Mouse (Mus musculus) midbrain, embryonic 11.5 days (tissue): ENCODE measurements around the gene Cyp27a1. TPM values are rescaled to one million over a fixed set of nuclear protein-coding genes. Genes with fewer than 3 reads are reported as not detected.

Experiments used
- ATAC-seq: fragments of 200-750 bp; cut with Nextera tagmentation; 2 replicates; pipeline ENCODE4 v1.8.0; 2017; ENCODE audit warnings: moderate TSS enrichment, moderate library complexity; ENCODE audit not compliant: low FRiP score
- DNase-seq: peaks from one replicate; pipeline ENCODE4 v3.0.0; 2015; ENCODE audit warnings: low spot score; ENCODE audit errors: missing footprints
- H3K27ac ChIP-seq: fragments of 300-500 bp; sonication (generic); 2 replicates; pipeline ENCODE4 v1.5.1; 2014; ENCODE audit warnings: low read depth, low read length
- H3K27me3 ChIP-seq: fragments of 300-500 bp; sonication (generic); 2 replicates; pipeline ENCODE4 v1.6.1; 2014; ENCODE audit warnings: mild to moderate bottlenecking, low read length, moderate library complexity, mixed read lengths; ENCODE audit not compliant: control insufficient read depth, insufficient read depth
- H3K36me3 ChIP-seq: fragments of 300-500 bp; sonication (generic); 2 replicates; pipeline ENCODE4 v1.6.1; 2014; ENCODE audit warnings: mild to moderate bottlenecking, low read length, moderate library complexity, mixed read lengths; ENCODE audit not compliant: control insufficient read depth, insufficient read depth
- H3K4me1 ChIP-seq: fragments of 300-500 bp; sonication (generic); 2 replicates; pipeline ENCODE4 v1.6.1; 2014; ENCODE audit warnings: low read length; ENCODE audit not compliant: control insufficient read depth, insufficient read depth
- H3K4me2 ChIP-seq: fragments of 300-500 bp; sonication (generic); 2 replicates; pipeline ENCODE4 v1.6.1; 2014; ENCODE audit warnings: mild to moderate bottlenecking, moderate library complexity
- H3K4me3 ChIP-seq: fragments of 300-500 bp; sonication (generic); 2 replicates; pipeline ENCODE4 v1.5.1; 2014; ENCODE audit warnings: low read depth, low read length
- H3K9ac ChIP-seq: fragments of 300-500 bp; sonication (generic); 2 replicates; pipeline ENCODE4 v1.6.1; 2014; ENCODE audit warnings: low read length
- H3K9me3 ChIP-seq: fragments of 300-500 bp; sonication (generic); 2 replicates; pipeline ENCODE4 v1.6.1; 2016; ENCODE audit warnings: low read length; ENCODE audit not compliant: control insufficient read depth
- WGBS: fragments of 180-500 bp; shearing (Covaris S2); extraction: QIAGEN DNeasy Blood & Tissue Kit; methylation state at CpG from one replicate; pipeline ENCODE4 v1.1.7; 2014; 5-methylcytosine and 5-hydroxymethylcytosine counted together
- polyA plus RNA-seq: library from polyadenylated mRNA; unstranded; fragments of >200 nt; fragmentation: Nextera tagmentation; extraction: Ambion mirVana; gene quantifications from 2 replicates; pipeline ENCODE4 v1.2.1, GENCODE M21; 2014

Gene Cyp27a1
- polyA plus RNA-seq, 1 experiment from 2014 or later, result 6.7 TPM

DNA sequence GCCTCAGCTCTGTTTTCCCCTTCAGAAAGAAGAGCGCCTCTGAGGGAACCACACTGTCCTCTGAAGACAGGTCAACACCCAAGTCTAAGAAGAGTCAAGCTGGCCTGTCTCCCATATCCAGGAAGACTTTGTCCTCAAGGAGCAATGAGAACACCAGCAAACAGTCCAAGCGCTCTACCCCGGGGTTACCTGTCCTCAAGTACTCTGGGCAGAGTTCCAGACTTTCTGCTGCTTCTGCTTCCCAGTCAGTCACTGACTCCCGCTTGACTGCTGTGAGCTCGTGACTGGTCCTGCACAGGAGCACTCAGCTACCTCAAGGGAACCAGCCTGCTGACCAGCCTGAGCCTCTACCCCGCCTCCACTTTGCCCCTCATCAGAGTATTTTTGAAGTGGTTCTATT is 16.0 kb upstream of the Cyp27a1 start:
- Histone ChIP-seq H3K4me3 (no peak overlapping the region), H3K36me3 (peaks cover 19% of the 10 kb centered on the region), H3K9me3 (no peaks in the 10 kb centered on the region), H3K4me2 (no peak overlapping the region), H3K27me3 (no peaks in the 10 kb centered on the region), H3K9ac (no peak overlapping the region), H3K27ac (no peak overlapping the region), H3K4me1 (no peaks in the 10 kb centered on the region)
- no peak for DNase-seq
- WGBS, result 92% methylated on average over 6 of the region's 6 CpGs
- ATAC-seq, result no peak

DNA sequence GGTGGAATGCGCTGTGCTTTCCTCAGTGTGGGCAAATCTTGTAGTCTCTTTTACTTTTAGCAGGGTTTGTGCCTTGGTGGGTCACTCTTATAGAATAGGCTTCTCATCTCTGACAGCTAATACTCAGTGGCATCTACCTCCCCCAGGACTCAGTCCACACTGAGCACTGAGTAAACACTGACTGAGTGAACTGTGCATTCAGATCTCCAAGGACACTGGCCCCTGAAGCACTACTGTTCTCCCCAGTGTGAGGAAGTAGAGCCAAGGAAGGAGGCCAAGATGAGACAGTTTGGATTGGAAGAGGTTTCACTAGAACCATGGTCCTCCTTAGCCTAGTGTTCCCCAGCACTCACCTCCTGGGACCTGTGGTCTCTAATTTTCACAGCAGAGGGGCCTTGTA is 15.0 kb upstream of the Cyp27a1 start:
- Histone ChIP-seq H3K27ac (no peak overlapping the region), H3K4me1 (no peaks in the 10 kb centered on the region), H3K4me3 (no peak overlapping the region), H3K36me3 (peaks cover 19% of the 10 kb centered on the region), H3K9me3 (no peaks in the 10 kb centered on the region), H3K4me2 (no peak overlapping the region), H3K9ac (no peak overlapping the region), H3K27me3 (no peaks in the 10 kb centered on the region)
- ATAC-seq, result no peak
- 100% methylated on average over 1 of the region's 1 CpGs for WGBS
- DNase-seq, result no peak

DNA sequence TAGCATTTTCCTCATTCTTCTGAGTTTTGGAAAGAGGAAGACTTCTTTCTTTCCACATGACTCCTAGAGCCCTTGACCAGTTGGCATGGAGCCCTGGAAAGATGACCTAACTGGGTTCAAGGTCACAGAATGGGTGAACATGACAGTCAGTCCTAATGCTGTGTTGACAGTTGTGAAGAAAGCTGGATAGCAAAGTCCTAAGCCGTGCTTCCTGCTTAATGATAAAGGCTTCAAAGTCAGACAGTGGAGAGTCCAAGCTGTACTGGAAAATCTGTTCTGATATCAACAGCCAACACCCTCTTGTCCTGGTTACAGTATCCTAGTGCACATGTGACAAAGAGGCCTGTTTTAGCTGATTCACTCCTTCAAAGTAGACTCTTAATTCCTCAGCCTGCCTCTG is 14.6 kb upstream of the Cyp27a1 start:
- no peak overlapping the region for H3K4me3 ChIP-seq
- H3K36me3 ChIP-seq, result peaks cover 19% of the 10 kb centered on the region
- H3K4me2 ChIP-seq, result no peak overlapping the region
- H3K27me3 ChIP-seq, result no peaks in the 10 kb centered on the region
- no peak for DNase-seq
- no peaks in the 10 kb centered on the region for H3K4me1 ChIP-seq
- no peak for ATAC-seq
- WGBS, result 92% methylated on average over 1 of the region's 1 CpGs
- no peak overlapping the region for H3K9ac ChIP-seq
- H3K27ac ChIP-seq, result no peak overlapping the region
- no peaks in the 10 kb centered on the region for H3K9me3 ChIP-seq

DNA sequence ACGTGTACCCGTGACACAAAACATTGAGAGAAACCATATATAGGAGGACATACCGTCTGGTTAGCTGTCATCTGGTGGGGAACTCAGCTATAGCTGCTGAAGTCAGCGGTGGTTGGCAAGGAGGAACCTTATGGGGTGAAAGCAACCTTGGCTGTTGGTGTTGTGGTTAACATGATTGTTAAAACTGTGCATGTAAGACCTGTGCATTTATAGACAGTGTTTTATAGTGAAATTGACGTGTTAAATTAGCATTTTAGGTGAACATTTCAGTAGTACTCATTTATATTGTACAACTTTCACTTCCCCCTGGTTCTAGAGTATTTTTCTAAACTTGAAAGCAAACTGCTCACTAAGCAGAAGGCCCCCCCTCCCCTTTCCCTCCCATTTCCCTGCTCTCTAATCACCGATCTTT is 11.2 kb upstream of the Cyp27a1 start:
- H3K4me2 ChIP-seq, result no peak overlapping the region
- no peaks in the 10 kb centered on the region for H3K4me1 ChIP-seq
- no peak overlapping the region for H3K4me3 ChIP-seq
- H3K9me3 ChIP-seq, result no peaks in the 10 kb centered on the region
- DNase-seq (no peak), ATAC-seq (no peak)
- no peak overlapping the region for H3K9ac ChIP-seq
- H3K36me3 ChIP-seq, result peaks cover 6% of the 10 kb centered on the region; the same call in 1 of the 2 replicates
- WGBS, result 86% methylated on average over 6 of the region's 6 CpGs
- no peak overlapping the region for H3K27ac ChIP-seq
- no peaks in the 10 kb centered on the region for H3K27me3 ChIP-seq

DNA sequence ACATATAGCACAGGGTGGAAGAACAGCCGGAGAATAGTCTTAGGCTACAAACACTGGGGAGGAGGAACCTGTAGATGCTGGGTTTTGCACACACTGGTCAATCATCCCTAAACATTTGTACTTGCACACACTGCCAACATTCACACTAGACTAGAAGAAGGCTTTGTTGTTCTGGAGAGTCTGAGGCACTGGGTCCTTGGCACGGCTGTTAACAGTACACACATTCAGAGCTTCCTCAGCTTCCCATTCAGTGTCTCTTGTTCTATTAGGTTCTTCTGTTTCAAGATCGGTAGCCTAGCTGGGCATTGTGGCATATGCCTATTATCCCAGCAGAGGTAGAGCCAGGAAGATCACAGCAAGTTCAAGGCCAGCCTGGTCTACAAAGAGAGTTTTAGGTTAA is 9.2 kb upstream of the Cyp27a1 start:
- ATAC-seq (no peak), DNase-seq (no peak)
- H3K36me3 ChIP-seq, result no peaks in the 10 kb centered on the region
- no peak overlapping the region for H3K4me3 ChIP-seq
- H3K9ac ChIP-seq, result no peak overlapping the region
- no peak overlapping the region for H3K4me2 ChIP-seq
- H3K4me1 ChIP-seq, result no peaks in the 10 kb centered on the region
- no peak overlapping the region for H3K27ac ChIP-seq
- H3K9me3 ChIP-seq, result no peaks in the 10 kb centered on the region
- WGBS, result 86% methylated on average over 3 of the region's 3 CpGs
- no peaks in the 10 kb centered on the region for H3K27me3 ChIP-seq

DNA sequence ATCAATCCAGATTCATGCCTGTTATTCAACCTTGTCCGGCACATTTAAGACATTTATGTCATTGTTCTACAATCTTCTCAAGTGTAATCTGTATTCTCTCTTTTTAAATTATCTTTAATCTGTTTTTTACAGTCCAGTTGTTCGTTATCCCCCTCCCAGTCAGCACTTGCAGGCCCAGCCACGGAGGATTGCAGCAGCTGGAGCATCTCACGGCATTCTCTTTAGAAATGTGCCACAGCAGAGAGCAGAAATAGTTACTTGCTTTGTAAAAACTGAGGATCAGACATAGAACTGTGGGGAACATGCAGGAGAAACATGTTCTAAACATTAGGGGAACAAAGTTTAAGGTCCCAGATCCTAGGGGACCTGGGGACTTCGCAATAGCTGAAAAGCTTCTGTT is 8.4 kb upstream of the Cyp27a1 start:
- H3K36me3 ChIP-seq, result no peaks in the 10 kb centered on the region
- no peaks in the 10 kb centered on the region for H3K27me3 ChIP-seq
- no peak overlapping the region for H3K4me2 ChIP-seq
- no peak overlapping the region for H3K4me3 ChIP-seq
- 90% methylated on average over 5 of the region's 5 CpGs for WGBS
- H3K4me1 ChIP-seq, result no peaks in the 10 kb centered on the region
- DNase-seq, result no peak
- H3K27ac ChIP-seq, result no peak overlapping the region
- no peaks in the 10 kb centered on the region for H3K9me3 ChIP-seq
- ATAC-seq, result no peak
- no peak overlapping the region for H3K9ac ChIP-seq

DNA sequence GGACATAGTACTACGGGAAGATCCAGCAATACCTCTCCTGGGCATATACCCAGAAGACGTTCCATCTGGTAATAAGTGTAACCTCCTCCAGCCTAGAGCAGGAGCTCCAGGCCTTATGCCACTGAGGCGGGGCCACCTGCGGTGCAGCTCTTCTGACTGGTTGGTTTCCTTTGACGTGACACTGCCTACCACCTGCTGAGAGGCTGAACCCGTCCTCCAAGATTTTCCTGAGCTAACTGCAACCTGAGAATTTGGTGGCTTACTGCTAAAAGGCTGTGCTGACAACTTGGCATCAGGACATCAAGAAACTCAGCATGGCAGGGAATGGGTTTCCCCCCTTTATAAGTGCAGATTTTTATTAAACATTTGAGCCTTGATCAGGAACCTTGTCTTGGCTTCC is 3.8 kb upstream of the Cyp27a1 start:
- Histone ChIP-seq H3K27me3 (no peaks in the 10 kb centered on the region), H3K9me3 (no peaks in the 10 kb centered on the region), H3K4me1 (no peaks in the 10 kb centered on the region), H3K4me2 (no peak overlapping the region), H3K36me3 (no peaks in the 10 kb centered on the region), H3K9ac (no peak overlapping the region), H3K4me3 (no peak overlapping the region), H3K27ac (no peak overlapping the region)
- no peak for DNase-seq
- ATAC-seq, result no peak
- WGBS, result 46% methylated on average over 6 of the region's 6 CpGs

DNA sequence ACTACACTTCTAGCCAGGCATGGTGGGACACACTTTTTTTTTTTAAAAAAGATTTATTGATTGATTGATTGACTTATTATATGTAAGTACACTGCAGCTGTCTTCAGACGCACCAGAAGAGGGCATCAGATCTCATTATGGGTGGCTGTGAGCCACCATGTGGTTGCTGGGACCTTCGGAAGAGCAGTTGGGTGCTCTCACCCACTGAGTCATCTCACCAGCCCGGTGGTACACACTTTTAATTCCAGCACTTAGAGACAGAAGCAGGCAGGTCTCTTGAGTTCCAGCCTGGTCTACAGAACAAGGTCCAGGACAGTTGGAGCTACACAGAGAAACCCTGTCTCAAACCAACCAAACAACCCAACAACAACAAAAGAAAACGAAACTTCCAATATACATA is 1.3 kb upstream of the Cyp27a1 start:
- Histone ChIP-seq H3K4me2 (no peak overlapping the region), H3K9ac (no peak overlapping the region), H3K4me3 (no peak overlapping the region), H3K27me3 (no peaks in the 10 kb centered on the region), H3K27ac (no peak overlapping the region), H3K9me3 (no peaks in the 10 kb centered on the region), H3K4me1 (no peaks in the 10 kb centered on the region), H3K36me3 (no peaks in the 10 kb centered on the region)
- ATAC-seq (no peak), DNase-seq (no peak)
- WGBS, result 76% methylated on average over 4 of the region's 4 CpGs

DNA sequence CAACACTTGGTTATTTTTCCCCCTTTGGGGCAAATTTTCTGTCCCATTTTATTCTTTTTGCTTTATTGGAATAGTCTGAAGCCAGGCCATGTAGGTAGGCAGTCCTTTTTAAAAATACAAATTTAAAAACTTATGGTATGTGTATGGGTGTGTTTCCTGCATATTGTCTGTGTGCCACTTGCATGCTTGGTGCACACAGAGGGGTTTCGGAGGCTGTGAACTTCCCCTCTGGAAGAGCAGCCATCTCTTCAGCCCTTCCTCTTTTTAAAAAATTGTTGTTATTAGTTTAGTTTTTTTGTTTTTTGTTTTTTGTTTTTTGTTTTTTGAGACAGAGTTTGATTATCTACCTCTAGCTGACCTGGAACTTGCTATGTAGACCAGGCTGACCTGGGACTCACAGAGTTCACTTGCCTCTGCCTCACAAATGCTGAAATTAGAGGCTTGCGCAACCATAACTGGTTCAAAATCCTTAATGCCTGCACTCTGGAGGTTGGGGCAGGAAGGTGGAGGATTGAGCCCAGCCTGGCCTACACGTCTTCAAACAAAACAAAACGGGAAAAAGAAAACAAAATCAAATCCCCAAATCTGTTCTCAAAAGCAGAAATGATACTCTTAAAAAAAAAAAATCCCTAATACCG is 794 bp upstream of the Cyp27a1 start:
- Histone ChIP-seq H3K4me2 (peak overlapping the region; percentile 92), H3K9me3 (no peaks in the 10 kb centered on the region), H3K27me3 (no peaks in the 10 kb centered on the region), H3K4me3 (peak overlapping the region; percentile 43; the same call in 1 of the 2 replicates), H3K27ac (no peak overlapping the region), H3K36me3 (no peaks in the 10 kb centered on the region), H3K4me1 (no peaks in the 10 kb centered on the region), H3K9ac (peak overlapping the region; percentile 65)
- ATAC-seq (no peak), DNase-seq (peak; percentile 88)
- 41% methylated on average over 5 of the region's 5 CpGs for WGBS
